Mouse (Mus musculus) heart, adult 2 months (tissue): ENCODE measurements around the gene Nms.

Experiments
- CTCF ChIP-seq: fragments of 200-600 bp; IDR thresholded peaks from 2 replicates; pipeline ENCODE4 v1.8.1; 2022; ENCODE audit warnings: antibody characterized with exemption, mild to moderate bottlenecking, moderate library complexity
- EP300 ChIP-seq: fragments of 200-500 bp; IDR thresholded peaks from 2 replicates; pipeline ENCODE4 v1.6.1; 2011; ENCODE audit warnings: low read depth, low read length, control low read depth; ENCODE audit not compliant: insufficient read depth

- no peak for TF ChIP-seq EP300
- no peak for TF ChIP-seq CTCF
These were observed 46.4 kb downstream of the Nms start, which contains the start of gene Pdcl3 for GRCm38 (mm10) chr1:38985308-38985707.
